Mouse (Mus musculus) limb, embryonic 10.5 days (tissue): ENCODE measurements around the gene Ypel1. TPM values are rescaled to one million over a fixed set of nuclear protein-coding genes. Genes with fewer than 3 reads are reported as not detected.

Source experiments
- DNase-seq: peaks from one replicate; pipeline ENCODE4 v3.0.0-alpha.2; 2017; ENCODE audit warnings: low spot score
- H3K27ac ChIP-seq: fragments of 300-500 bp; sonication (generic); 2 replicates; pipeline ENCODE4 v1.5.1; 2016; ENCODE audit warnings: mild to moderate bottlenecking
- H3K27me3 ChIP-seq: fragments of 300-500 bp; sonication (generic); 2 replicates; pipeline ENCODE4 v1.6.1; 2016; ENCODE audit warnings: low read depth, mild to moderate bottlenecking; ENCODE audit not compliant: poor library complexity, severe bottlenecking
- H3K36me3 ChIP-seq: fragments of 300-500 bp; sonication (generic); 2 replicates; pipeline ENCODE4 v1.6.1; 2016; ENCODE audit warnings: mild to moderate bottlenecking, moderate library complexity
- H3K4me1 ChIP-seq: fragments of 300-500 bp; sonication (generic); 2 replicates; pipeline ENCODE4 v1.6.1; 2016
- H3K4me3 ChIP-seq: fragments of 300-500 bp; sonication (generic); 2 replicates; pipeline ENCODE4 v1.5.1; 2016; ENCODE audit warnings: mild to moderate bottlenecking, moderate library complexity
- H3K9me3 ChIP-seq: fragments of 300-500 bp; sonication (generic); replicated peaks from 2 replicates; pipeline ENCODE4 v1.6.1; 2016; ENCODE audit warnings: mild to moderate bottlenecking
- WGBS: fragments of 180-500 bp; shearing (Covaris S2); methylation state at CpG from one replicate; pipeline ENCODE4 v1.1.7; 2016; 5-methylcytosine and 5-hydroxymethylcytosine counted together
- polyA plus RNA-seq: library from polyadenylated mRNA; unstranded; fragments of >200 nt; fragmentation: Nextera tagmentation; extraction: Ambion mirVana; gene quantifications from 2 replicates; pipeline ENCODE4 v1.2.1, GENCODE M21; 2016

Ypel1 gene
- polyA plus RNA-seq = 90.3 and 107 TPM in 2 replicates

DNA sequence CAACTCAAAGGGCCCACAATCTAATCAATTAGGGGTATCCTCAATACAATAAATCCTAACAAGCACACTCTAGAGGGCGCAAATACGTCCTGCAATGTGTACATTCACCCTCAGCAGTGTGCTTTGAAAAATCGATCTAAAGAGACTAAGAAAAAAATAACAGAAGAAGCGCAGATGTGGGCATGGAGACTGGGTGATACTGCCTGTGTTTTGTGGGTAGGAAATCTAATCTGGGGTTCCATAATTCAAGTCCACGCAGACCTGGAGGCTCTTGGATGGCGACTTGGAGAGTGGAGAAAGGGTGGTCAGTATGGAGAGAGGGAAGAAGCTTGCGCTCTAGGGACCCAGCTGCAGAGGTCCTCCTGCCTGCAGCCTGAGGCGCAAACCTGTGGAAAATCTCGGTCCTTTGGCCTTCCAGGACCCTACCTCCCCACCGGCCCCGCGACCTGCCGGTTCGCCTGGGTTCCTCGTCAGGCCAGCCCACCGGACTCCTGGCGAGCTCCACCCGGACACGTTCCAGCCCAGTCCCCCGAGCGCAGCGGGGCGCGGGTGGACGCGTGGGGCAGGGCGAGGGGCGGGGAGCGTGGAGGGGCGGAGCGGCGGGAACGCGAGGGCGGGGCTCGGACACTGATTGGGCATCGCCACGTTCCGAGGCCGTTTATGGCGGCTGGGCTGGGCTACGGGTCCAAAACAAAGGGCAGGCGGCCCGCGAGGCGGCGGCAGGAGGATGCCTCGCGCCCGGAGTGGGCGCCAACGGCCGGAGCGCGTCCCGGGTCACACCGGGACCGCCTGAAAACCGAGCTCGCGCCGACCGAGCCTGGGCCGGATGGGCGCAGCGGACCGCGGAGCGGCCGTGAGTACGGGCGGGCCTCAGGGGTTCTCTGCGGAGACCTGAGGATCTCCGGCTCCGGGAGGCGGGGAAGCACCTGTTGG is at the start of gene Ypel1:
Gene Ypel1, plus strand, starts transcription at position 186 of the 933 bp plus-strand sequence.
- Histone ChIP-seq H3K27ac (peak within 1 kb of the TSS; percentile 98), H3K27me3 (no peaks in the 10 kb centered on the region), H3K4me1 (peaks cover 19% of the 10 kb centered on the region), H3K4me3 (peak within 1 kb of the TSS; percentile 91), H3K36me3 (peaks cover 34% of the 10 kb centered on the region), H3K9me3 (no peaks in the 10 kb centered on the region)
- peak; percentile 95 for DNase-seq
- under 1% methylated on average over 76 of the region's 76 CpGs for whole genome bisulfite sequencing

DNA sequence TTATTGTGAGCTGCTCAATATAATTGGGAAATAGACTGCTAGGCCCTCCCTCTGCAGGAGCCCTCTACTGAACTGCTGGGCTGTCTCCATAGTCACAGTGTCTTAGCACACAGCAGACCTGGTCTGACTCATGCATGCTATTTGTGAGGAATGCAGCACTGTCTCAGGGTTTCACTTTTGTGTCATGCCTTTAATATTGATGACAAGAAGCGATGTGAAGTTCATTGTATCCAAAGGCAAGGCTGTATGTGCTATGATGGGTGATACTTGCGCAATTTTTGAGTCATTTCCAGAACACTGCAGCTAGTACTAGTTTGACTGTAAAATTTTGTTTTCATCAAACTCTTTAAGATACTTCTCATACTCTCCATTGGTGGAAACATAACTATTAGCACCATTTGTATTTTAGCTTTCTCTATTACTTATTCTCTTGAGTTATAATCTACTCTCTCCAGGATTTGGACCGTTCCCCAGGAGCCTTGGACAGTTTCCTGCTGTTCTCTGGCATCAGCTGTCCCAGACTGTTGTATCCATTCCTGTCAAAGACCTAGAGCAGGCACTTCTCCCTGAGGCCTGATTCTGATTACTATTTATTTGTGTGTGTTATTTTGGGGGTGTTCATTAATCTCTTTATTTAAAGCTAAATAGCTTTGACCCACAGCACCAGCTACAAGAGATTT is 44.9 kb upstream of the Ypel1 start:
- Histone ChIP-seq H3K36me3 (peaks cover 96% of the 10 kb centered on the region), H3K27ac (no peak overlapping the region), H3K4me3 (no peak overlapping the region), H3K27me3 (no peaks in the 10 kb centered on the region), H3K9me3 (no peaks in the 10 kb centered on the region), H3K4me1 (no peaks in the 10 kb centered on the region)
- DNase-seq = no peak
- 96% methylated on average over 3 of the region's 3 CpGs for WGBS

DNA sequence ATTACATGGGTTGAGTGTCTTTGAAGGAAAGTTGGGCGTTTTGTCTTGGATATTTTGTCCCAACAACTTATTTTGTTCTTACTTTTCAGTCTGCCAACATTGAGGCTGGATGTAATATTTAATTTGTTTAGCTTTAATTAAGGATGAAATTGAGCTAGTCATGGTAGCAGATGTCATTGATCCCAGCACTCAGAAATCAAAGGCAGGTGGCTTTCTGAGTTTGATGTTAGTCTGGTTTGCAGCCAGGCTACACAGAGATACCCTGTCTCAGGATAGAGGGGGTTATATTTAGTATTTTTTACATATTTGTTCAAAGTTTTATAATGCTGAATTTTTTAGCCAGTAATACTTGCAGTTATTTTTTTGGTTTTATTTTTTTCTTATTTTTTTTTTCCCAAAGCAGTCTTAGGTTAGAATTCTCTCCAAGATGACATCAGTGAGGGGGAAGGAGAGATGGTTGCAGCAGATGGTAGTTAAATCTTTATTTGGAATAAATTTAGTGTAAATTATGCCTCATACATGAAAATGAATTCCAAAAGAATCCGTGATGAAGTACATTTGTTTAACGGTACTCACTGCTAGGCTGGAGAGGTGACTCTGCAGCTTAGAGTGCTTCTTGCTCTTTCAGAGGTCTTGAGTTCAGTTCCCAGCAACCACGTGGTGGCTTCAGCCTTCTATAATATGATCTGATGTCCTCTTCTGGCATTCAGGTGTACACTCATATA is 39.4 kb upstream of the Ypel1 start:
- Histone ChIP-seq H3K36me3 (peaks cover 91% of the 10 kb centered on the region), H3K4me3 (no peak overlapping the region), H3K4me1 (no peaks in the 10 kb centered on the region), H3K9me3 (no peaks in the 10 kb centered on the region), H3K27ac (no peak overlapping the region), H3K27me3 (no peaks in the 10 kb centered on the region)
- DNase-seq = no peak
- 95% methylated on average over 4 of the region's 4 CpGs for WGBS

DNA sequence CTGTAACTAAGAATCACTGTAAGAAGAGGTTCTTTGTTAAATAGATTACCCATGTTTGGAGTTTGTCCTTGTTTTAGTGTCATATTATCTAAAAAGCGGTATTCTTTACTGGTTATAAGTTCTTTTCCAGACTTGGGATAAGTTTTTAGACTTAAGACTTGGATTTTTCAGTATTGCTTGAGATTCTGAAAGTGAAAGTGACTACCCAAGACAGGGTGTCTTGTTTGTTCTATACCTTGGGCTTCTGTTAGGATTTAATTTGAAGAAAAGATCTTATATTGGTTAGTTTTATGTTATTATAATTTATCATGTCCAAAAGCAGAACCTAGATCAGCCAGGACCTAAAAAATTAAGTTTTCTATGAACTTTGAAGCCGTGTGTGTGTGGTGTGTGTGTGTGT is 35.7 kb upstream of the Ypel1 start:
- 96% methylated on average over 2 of the region's 2 CpGs for WGBS

DNA sequence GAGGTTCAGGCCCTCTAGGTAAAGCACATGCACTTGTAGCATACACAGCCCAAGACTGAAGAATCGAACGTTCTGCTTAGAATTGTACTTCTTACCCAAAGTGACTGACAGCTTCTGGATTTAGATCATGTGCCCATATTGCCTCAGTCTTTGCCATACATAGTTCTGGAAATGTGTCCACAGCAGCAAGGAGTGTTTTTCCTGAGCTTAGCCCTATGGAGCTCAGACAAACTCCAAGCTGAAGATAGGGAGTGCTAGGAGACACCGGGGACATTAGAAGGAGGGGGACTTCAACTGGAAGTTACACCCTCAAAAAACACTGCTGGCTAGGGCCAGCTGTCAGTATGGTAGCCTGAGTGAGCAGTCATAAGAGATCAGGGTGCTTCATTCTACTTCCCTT is 28.8 kb upstream of the Ypel1 start:
- no peak for DNase-seq
- 96% methylated on average over 3 of the region's 3 CpGs for WGBS
- H3K27ac ChIP-seq = no peak overlapping the region
- H3K9me3 ChIP-seq = no peaks in the 10 kb centered on the region
- H3K27me3 ChIP-seq = no peaks in the 10 kb centered on the region
- no peaks in the 10 kb centered on the region for H3K4me1 ChIP-seq
- no peak overlapping the region for H3K4me3 ChIP-seq
- peaks cover 99% of the 10 kb centered on the region for H3K36me3 ChIP-seq

More for the DNA sequence above, 35.7 kb upstream of the Ypel1 start:
- Histone ChIP-seq H3K4me3 (no peak overlapping the region), H3K27me3 (no peaks in the 10 kb centered on the region), H3K36me3 (peaks cover 90% of the 10 kb centered on the region), H3K4me1 (no peaks in the 10 kb centered on the region), H3K9me3 (no peaks in the 10 kb centered on the region), H3K27ac (no peak overlapping the region)
- no peak for DNase-seq

DNA sequence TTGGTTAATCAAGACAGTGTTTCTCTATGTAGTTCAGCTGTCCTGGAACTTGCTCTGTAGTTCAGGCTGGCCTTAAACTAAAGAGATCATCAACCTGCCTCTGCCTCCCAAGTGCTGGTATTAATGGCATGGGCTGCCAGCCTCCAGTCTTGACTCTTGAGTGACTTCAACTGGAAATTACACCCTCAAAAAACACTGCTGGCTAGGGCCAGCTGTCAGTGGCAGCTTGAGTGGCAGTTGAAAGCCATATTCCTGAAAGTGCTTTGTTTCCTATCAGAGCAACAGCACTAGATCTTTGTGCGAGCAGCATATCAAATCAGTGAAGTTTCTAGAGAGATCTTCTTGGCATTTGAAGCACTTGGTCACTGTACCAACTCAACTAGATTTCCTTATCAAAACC is 28.1 kb upstream of the Ypel1 start:
- Histone ChIP-seq H3K4me3 (no peak overlapping the region), H3K9me3 (no peaks in the 10 kb centered on the region), H3K4me1 (no peaks in the 10 kb centered on the region), H3K36me3 (peaks cover 99% of the 10 kb centered on the region), H3K27ac (no peak overlapping the region), H3K27me3 (no peaks in the 10 kb centered on the region)
- WGBS = 96% methylated on average over 1 of the region's 1 CpGs
- DNase-seq = no peak

DNA sequence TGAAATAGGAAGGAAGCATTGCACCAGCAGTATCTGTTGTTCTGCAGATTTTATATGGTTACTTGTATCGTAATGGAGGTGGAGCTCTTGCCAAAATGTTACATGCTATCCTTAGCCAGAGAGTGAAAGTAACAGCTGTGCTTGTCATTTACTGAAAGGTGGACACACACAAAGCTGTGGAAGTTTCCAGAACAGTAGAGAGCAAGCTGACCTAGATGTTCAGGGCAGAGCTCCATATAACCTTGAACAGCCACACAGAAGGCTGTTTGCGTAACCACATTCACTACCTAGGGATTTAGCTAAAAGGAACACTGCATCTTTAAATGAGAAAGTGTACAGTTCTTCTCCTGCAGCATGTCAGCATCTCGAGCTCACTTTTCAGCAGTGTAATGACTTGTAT is 25.2 kb upstream of the Ypel1 start:
- Histone ChIP-seq H3K4me1 (no peaks in the 10 kb centered on the region), H3K4me3 (no peak overlapping the region), H3K36me3 (peaks cover 95% of the 10 kb centered on the region), H3K27ac (no peak overlapping the region), H3K27me3 (no peaks in the 10 kb centered on the region), H3K9me3 (no peaks in the 10 kb centered on the region)
- DNase-seq = no peak
- 93% methylated on average over 3 of the region's 3 CpGs for WGBS

DNA sequence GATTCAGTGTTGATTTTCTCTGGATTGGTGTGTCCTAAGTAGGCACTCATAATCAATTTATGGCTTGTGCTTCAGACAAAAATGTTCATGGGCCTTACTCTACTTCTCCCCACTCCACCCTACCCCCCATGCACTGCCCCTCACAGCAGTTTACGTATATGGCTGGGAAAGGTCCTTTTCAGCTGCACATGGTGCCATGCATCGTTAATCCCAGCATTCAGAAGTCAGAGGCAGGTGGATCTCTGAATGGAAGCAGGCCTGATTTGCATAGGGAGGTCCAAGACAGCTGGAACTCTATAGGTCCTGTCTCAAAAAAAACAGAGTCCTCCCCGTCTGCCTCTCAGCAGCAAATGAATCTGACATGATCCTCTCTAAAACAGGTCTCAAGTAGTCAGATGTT is 24.2 kb upstream of the Ypel1 start:
- H3K27me3 ChIP-seq = no peaks in the 10 kb centered on the region
- H3K4me3 ChIP-seq = no peak overlapping the region
- H3K27ac ChIP-seq = no peak overlapping the region
- H3K9me3 ChIP-seq = no peaks in the 10 kb centered on the region
- no peaks in the 10 kb centered on the region for H3K4me1 ChIP-seq
- no peak for DNase-seq
- peaks cover 95% of the 10 kb centered on the region for H3K36me3 ChIP-seq
- 90% methylated on average over 3 of the region's 3 CpGs for WGBS

DNA sequence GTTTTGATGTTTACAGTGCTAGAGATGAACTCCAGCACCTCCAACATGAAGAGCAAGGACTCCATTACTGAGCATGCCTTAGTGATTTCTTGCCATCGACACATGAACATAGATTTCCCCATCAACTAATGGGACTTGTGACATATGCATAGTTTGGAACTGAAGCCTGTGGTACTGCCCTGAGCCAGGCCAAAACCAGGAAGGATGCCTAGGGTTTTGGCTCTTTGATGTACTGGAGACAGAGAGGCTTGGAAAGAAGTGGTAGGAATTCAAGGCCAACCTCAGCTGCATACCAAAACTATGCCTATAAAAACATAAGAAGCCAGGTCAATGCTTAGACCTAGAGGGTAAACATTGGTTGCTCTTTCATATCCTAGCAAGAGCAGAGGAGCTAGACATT is 19.6 kb upstream of the Ypel1 start:
- no peak overlapping the region for H3K4me3 ChIP-seq
- no peak for DNase-seq
- peaks cover 55% of the 10 kb centered on the region for H3K36me3 ChIP-seq
- no peaks in the 10 kb centered on the region for H3K9me3 ChIP-seq
- 98% methylated on average over 1 of the region's 1 CpGs for WGBS
- H3K27me3 ChIP-seq = no peaks in the 10 kb centered on the region
- no peak overlapping the region for H3K27ac ChIP-seq
- peaks cover 3% of the 10 kb centered on the region; the same call in 1 of the 2 replicates for H3K4me1 ChIP-seq

DNA sequence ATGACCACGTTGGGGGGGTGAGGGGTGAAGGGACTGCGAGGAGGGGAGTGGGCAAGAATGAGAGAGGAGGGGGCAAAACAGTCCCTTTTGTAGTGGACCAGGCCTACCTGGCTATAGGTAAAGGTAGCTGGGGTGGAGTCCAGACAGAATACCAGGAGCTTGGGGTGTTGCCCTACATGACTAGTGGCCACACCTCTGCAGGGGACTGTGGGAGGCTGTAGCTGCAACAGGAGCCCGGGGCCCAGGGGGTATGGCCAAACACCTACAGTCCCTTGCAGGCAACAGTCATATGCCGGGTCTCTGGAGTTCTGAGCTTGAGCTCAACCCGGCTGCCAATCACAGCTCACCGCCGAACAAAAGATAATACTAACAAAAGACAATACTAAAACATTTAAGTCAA is 17.4 kb upstream of the Ypel1 start:
- H3K27me3 ChIP-seq = no peaks in the 10 kb centered on the region
- no peak overlapping the region for H3K27ac ChIP-seq
- H3K4me3 ChIP-seq = no peak overlapping the region
- H3K9me3 ChIP-seq = no peaks in the 10 kb centered on the region
- 81% methylated on average over 7 of the region's 7 CpGs for WGBS
- peaks cover 35% of the 10 kb centered on the region for H3K36me3 ChIP-seq
- no peak for DNase-seq
- H3K4me1 ChIP-seq = peaks cover 3% of the 10 kb centered on the region; the same call in 1 of the 2 replicates

DNA sequence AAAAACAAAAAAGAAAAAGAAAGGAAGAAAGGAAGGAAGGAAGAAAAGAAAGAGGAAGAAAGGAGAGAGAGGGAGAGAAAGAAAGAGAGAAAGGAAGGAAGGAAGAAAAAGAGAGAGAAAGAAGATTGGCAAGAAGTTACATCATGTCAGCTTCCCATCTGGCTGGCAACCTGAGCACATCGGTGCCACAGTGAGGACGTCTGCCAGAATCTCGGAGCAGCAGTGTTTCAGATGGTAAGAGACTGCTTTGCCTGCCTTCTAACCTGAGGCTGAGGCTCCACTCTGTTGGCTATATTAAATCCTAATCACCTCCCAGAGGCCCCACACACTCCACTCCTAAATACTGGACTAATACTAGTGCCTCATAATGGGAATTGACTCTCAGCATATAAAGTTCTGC is 15.6 kb upstream of the Ypel1 start:
- Histone ChIP-seq H3K36me3 (peaks cover 17% of the 10 kb centered on the region), H3K9me3 (no peaks in the 10 kb centered on the region), H3K27ac (no peak overlapping the region), H3K27me3 (no peaks in the 10 kb centered on the region), H3K4me1 (peaks cover 3% of the 10 kb centered on the region; the same call in 1 of the 2 replicates), H3K4me3 (no peak overlapping the region)
- 81% methylated on average over 3 of the region's 3 CpGs for WGBS
- DNase-seq = no peak

DNA sequence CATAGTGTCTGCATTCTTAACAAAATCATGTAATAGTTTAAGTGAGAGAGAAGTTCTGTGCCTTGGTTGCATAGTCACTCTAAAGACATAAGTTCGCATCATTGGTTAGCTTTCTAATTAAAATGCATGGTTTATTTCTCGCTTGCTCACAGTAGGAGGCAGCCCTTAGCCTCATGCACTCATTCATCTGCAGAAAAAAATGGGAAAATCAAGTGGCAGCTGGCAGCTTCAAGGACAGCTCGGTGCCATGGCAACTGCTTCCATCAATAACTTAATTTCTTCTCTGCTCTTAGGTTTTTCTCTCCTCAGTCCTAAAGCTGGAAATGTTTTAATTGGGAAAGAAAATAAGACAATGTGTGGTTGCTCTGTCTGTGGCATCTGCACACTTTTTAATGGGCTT is 13.9 kb upstream of the Ypel1 start:
- Histone ChIP-seq H3K27ac (no peak overlapping the region), H3K27me3 (no peaks in the 10 kb centered on the region), H3K4me3 (no peak overlapping the region), H3K4me1 (peaks cover 3% of the 10 kb centered on the region; the same call in 1 of the 2 replicates), H3K9me3 (no peaks in the 10 kb centered on the region), H3K36me3 (0 out of 2 replicates have a peak, but pooled peaks cover 3% of the 10 kb centered on the region)
- WGBS = 81% methylated on average over 3 of the region's 3 CpGs
- no peak for DNase-seq
